Mouse (Mus musculus) thymus, adult 2 months (tissue): ENCODE measurements around the gene Creb1. TPM values are rescaled to one million over a fixed set of nuclear protein-coding genes. Genes with fewer than 3 reads are reported as not detected.

ENCODE experiments used
- DNase-seq: peaks from one replicate; pipeline ENCODE4 v3.0.0; 2021
- H3K27ac ChIP-seq: fragments of 200-500 bp; 2 replicates; pipeline ENCODE4 v1.5.1; 2012; ENCODE audit warnings: low read length, control low read depth; ENCODE audit not compliant: control insufficient read depth, insufficient read depth
- H3K27me3 ChIP-seq: fragments of 200-500 bp; 2 replicates; pipeline ENCODE4 v1.6.1; 2012; ENCODE audit warnings: mild to moderate bottlenecking, low read length, moderate library complexity, mixed read lengths; ENCODE audit not compliant: control insufficient read depth, insufficient read depth
- H3K36me3 ChIP-seq: fragments of 200-500 bp; 2 replicates; pipeline ENCODE4 v1.6.1; 2012; ENCODE audit warnings: mild to moderate bottlenecking, low read length, moderate library complexity; ENCODE audit not compliant: control insufficient read depth, insufficient read depth
- H3K4me1 ChIP-seq: fragments of 200-500 bp; replicated peaks from 2 replicates; pipeline ENCODE4 v1.6.1; 2012; ENCODE audit warnings: low read length; ENCODE audit not compliant: control insufficient read depth, insufficient read depth
- H3K4me3 ChIP-seq: fragments of 200-500 bp; 2 replicates; pipeline ENCODE4 v1.5.1; 2012; ENCODE audit warnings: mild to moderate bottlenecking, low read length, control low read depth, moderate library complexity; ENCODE audit not compliant: control insufficient read depth, insufficient read depth
- CTCF ChIP-seq: fragments of 200-500 bp; IDR thresholded peaks from 2 replicates; pipeline ENCODE4 v1.5.1; 2012; ENCODE audit warnings: mild to moderate bottlenecking, control low read depth, low read length, moderate library complexity, borderline replicate concordance; ENCODE audit not compliant: control insufficient read depth, poor library complexity, insufficient read depth; ENCODE audit errors: extremely low read depth
- POLR2A ChIP-seq: fragments of 200-500 bp; IDR thresholded peaks from 2 replicates; pipeline ENCODE4 v1.6.1; 2012; ENCODE audit warnings: mild to moderate bottlenecking, low read length, control low read depth, moderate library complexity; ENCODE audit not compliant: control insufficient read depth, poor library complexity, insufficient read depth; ENCODE audit errors: extremely low read depth
- WGBS: fragments of 180-500 bp; shearing (Covaris S2); methylation state at CpG from one replicate; pipeline ENCODE4 v1.1.7; 2018; 5-methylcytosine and 5-hydroxymethylcytosine counted together
- polyA plus RNA-seq: library from polyadenylated mRNA; depleted of rRNA; stranded (reverse); fragments of >200 nt; gene quantifications from 2 replicates; pipeline ENCODE4 v1.2.3, GENCODE M21; 2012; rRNA removed

Creb1 gene
- polyA plus RNA-seq, result 74.5 and 78.5 TPM in 2 replicates

- Histone ChIP-seq H3K4me3 (peak within 1 kb of the TSS; percentile 88), H3K4me1 (peaks cover 22% of the 10 kb centered on the region), H3K36me3 (no peaks in the 10 kb centered on the region), H3K27me3 (no peaks in the 10 kb centered on the region), H3K27ac (peak within 1 kb of the TSS; percentile 97)
- WGBS, result 14% methylated on average over 117 of the region's 119 CpGs
- TF ChIP-seq CTCF (peak; percentile 62), POLR2A (peak; percentile 97)
- DNase-seq, result peak; percentile 98
Measured at GRCm38 (mm10) chr1:64532589-64533470, at the start of gene Creb1. Gene Creb1 (plus strand): TSS chr1:64532645.

GRCm38 (mm10) chr1:64488521-64489029 is 43.9 kb upstream of the Creb1 start:
- DNase-seq, result no peak
- TF ChIP-seq CTCF, result no peak
- TF ChIP-seq POLR2A, result no peak
- H3K4me3 ChIP-seq, result no peak overlapping the region
- 74% methylated on average over 4 of the region's 4 CpGs for WGBS
- peaks cover 11% of the 10 kb centered on the region for H3K4me1 ChIP-seq
- no peaks in the 10 kb centered on the region for H3K36me3 ChIP-seq
- no peaks in the 10 kb centered on the region for H3K27me3 ChIP-seq
- no peak overlapping the region for H3K27ac ChIP-seq

- Histone ChIP-seq H3K4me3 (no peak overlapping the region), H3K27ac (no peak overlapping the region), H3K27me3 (no peaks in the 10 kb centered on the region), H3K4me1 (no peaks in the 10 kb centered on the region), H3K36me3 (no peaks in the 10 kb centered on the region)
- DNase-seq, result no peak
- TF ChIP-seq CTCF (no peak), POLR2A (no peak)
Measured at GRCm38 (mm10) chr1:64496803-64497202, 35.6 kb upstream of the Creb1 start.

- no peak for DNase-seq
- Histone ChIP-seq H3K4me3 (no peak overlapping the region), H3K27ac (no peak overlapping the region), H3K4me1 (no peaks in the 10 kb centered on the region), H3K36me3 (no peaks in the 10 kb centered on the region), H3K27me3 (no peaks in the 10 kb centered on the region)
- TF ChIP-seq CTCF, result no peak
- TF ChIP-seq POLR2A, result no peak
Measured at GRCm38 (mm10) chr1:64501382-64502140, 30.9 kb upstream of the Creb1 start.

GRCm38 (mm10) chr1:64508479-64509096 is 23.9 kb upstream of the Creb1 start:
- WGBS, result 23% methylated on average over 7 of the region's 7 CpGs

GRCm38 (mm10) chr1:64509678-64510077 is 22.8 kb upstream of the Creb1 start:
- Histone ChIP-seq H3K4me3 (no peak overlapping the region), H3K36me3 (no peaks in the 10 kb centered on the region), H3K27me3 (no peaks in the 10 kb centered on the region), H3K27ac (no peak overlapping the region), H3K4me1 (peaks cover 10% of the 10 kb centered on the region)
- no peak for TF ChIP-seq CTCF
- WGBS, result 89% methylated on average over 1 of the region's 1 CpGs
- DNase-seq, result no peak

More at GRCm38 (mm10) chr1:64508479-64509096, 23.9 kb upstream of the Creb1 start:
- Histone ChIP-seq H3K27me3 (no peaks in the 10 kb centered on the region), H3K27ac (peak overlapping the region; percentile 33; the same call in 1 of the 2 replicates), H3K4me3 (no peak overlapping the region), H3K36me3 (no peaks in the 10 kb centered on the region), H3K4me1 (peaks cover 7% of the 10 kb centered on the region)
- peak; percentile 62 for DNase-seq
- TF ChIP-seq POLR2A (no peak), CTCF (no peak)
